Mouse (Mus musculus) hindbrain, embryonic 14.5 days (tissue): ENCODE data around the gene Ubl4a. TPM values are rescaled to one million over a fixed set of nuclear protein-coding genes. Genes with fewer than 3 reads are reported as not detected.
"Not testable (repeated sequence)": the region's sequence is repeated elsewhere in the genome, so short reads cannot be mapped to it uniquely, and the experiment has no call there.

Experiments used
- ATAC-seq: fragments of 200-750 bp; cut with Nextera tagmentation; 2 replicates; pipeline ENCODE4 v1.8.0; 2017; ENCODE audit warnings: moderate number of reproducible peaks, mild to moderate bottlenecking, moderate TSS enrichment, moderate library complexity; ENCODE audit not compliant: low FRiP score
- DNase-seq: peaks from one replicate; pipeline ENCODE4 v3.0.0-alpha.2; 2015; ENCODE audit warnings: low spot score
- H3K27ac ChIP-seq: fragments of 300-500 bp; sonication (generic); 2 replicates; pipeline ENCODE4 v1.5.1; 2014; ENCODE audit warnings: mild to moderate bottlenecking, moderate library complexity
- H3K27me3 ChIP-seq: fragments of 300-500 bp; sonication (generic); 2 replicates; pipeline ENCODE4 v1.6.1; 2014; ENCODE audit warnings: mild to moderate bottlenecking, low read length, mixed read lengths; ENCODE audit not compliant: control insufficient read depth, insufficient read depth
- H3K36me3 ChIP-seq: fragments of 300-500 bp; sonication (generic); replicated peaks from 2 replicates; pipeline ENCODE4 v1.6.1; 2014; ENCODE audit not compliant: control insufficient read depth, insufficient read depth
- H3K4me1 ChIP-seq: fragments of 300-500 bp; sonication (generic); replicated peaks from 2 replicates; pipeline ENCODE4 v1.6.1; 2014; ENCODE audit warnings: antibody characterized with exemption, low read length, mixed read lengths; ENCODE audit not compliant: control insufficient read depth, insufficient read depth
- H3K4me2 ChIP-seq: fragments of 300-500 bp; sonication (generic); replicated peaks from 2 replicates; pipeline ENCODE4 v1.6.1; 2014; ENCODE audit warnings: mild to moderate bottlenecking, moderate library complexity
- H3K4me3 ChIP-seq: fragments of 300-500 bp; sonication (generic); replicated peaks from 2 replicates; pipeline ENCODE4 v1.5.1; 2014; ENCODE audit warnings: mild to moderate bottlenecking, low read length
- H3K9ac ChIP-seq: fragments of 300-500 bp; sonication (generic); 2 replicates; pipeline ENCODE4 v1.6.1; 2014
- H3K9me3 ChIP-seq: fragments of 300-500 bp; sonication (generic); 2 replicates; pipeline ENCODE4 v1.6.1; 2016; ENCODE audit warnings: low read length; ENCODE audit not compliant: control insufficient read depth
- WGBS: fragments of 180-500 bp; shearing (Covaris S2); extraction: QIAGEN DNeasy Blood & Tissue Kit; methylation state at CpG from one replicate; pipeline ENCODE4 v1.1.7; 2014; 5-methylcytosine and 5-hydroxymethylcytosine counted together
- polyA plus RNA-seq: library from polyadenylated mRNA; unstranded; fragments of >200 nt; fragmentation: Nextera tagmentation; extraction: Ambion mirVana; gene quantifications from 2 replicates; pipeline ENCODE4 v1.2.1, GENCODE M21; 2014

Gene Ubl4a
- polyA plus RNA-seq, 1 experiment from 2014 or later: 68.4 TPM

- Histone ChIP-seq H3K27me3 (no peaks in the 10 kb centered on the region), H3K4me1 (peaks cover 10% of the 10 kb centered on the region; the same call in 1 of the 2 replicates), H3K9me3 (no peaks in the 10 kb centered on the region), H3K27ac (peak overlapping the region; percentile 82; the same call in 1 of the 2 replicates), H3K9ac (peak overlapping the region; percentile 84), H3K4me3 (peak overlapping the region; percentile 58), H3K4me2 (peak overlapping the region; percentile 63), H3K36me3 (no peaks in the 10 kb centered on the region; the same call in 1 of the 2 replicates)
- DNase-seq (no peak), ATAC-seq (no peak)
- 66% methylated on average over 10 of the region's 10 CpGs for WGBS
Measured at GRCm38 (mm10) chrX:74367512-74367911, 5.5 kb downstream of the Ubl4a start.

GRCm38 (mm10) chrX:74359171-74359570 lies 13.8 kb downstream of the Ubl4a start:
- DNase-seq (no peak), ATAC-seq (no peak)
- Histone ChIP-seq H3K9me3 (0 out of 2 replicates have a peak, but pooled peaks cover 3% of the 10 kb centered on the region), H3K27me3 (no peaks in the 10 kb centered on the region), H3K27ac (no peak overlapping the region), H3K4me1 (no peaks in the 10 kb centered on the region), H3K36me3 (no peaks in the 10 kb centered on the region), H3K4me3 (no peak overlapping the region), H3K4me2 (no peak overlapping the region), H3K9ac (no peak overlapping the region)
- 55% methylated on average over 11 of the region's 11 CpGs for WGBS

- not testable (repeated sequence) for DNase-seq, H3K4me2 ChIP-seq, H3K9me3 ChIP-seq, H3K4me3 ChIP-seq, H3K27me3 ChIP-seq, H3K4me1 ChIP-seq, H3K36me3 ChIP-seq, H3K9ac ChIP-seq, ATAC-seq, H3K27ac ChIP-seq
- 84% methylated on average over 2 of the region's 3 CpGs for WGBS
Measured at GRCm38 (mm10) chrX:74357069-74357468, 15.9 kb downstream of the Ubl4a start.

DNA sequence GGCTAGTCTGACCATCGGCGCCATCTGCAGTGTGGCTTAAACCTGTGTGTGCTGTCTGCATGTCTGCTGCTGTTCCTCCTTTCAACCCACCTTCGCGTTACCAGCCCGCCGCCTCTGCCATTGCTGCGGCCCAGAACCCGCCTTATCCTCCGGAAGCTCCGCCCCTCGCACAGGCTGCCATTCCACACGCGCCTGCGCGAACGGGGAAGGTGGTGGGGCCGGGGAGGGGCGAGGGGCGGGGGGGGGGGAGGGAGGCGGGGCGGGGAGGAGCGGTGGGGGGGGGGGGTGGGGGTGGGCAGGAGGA lies 19.6 kb downstream of the Ubl4a start, which contains the start of gene Lage3:
TSS of gene Lage3 (minus strand) at position 152 of the 304 bp plus-strand sequence.
- Histone ChIP-seq H3K27ac (peak within 1 kb of the TSS; percentile 81), H3K27me3 (no peaks in the 10 kb centered on the region), H3K36me3 (no peaks in the 10 kb centered on the region), H3K4me3 (peak within 1 kb of the TSS; percentile 39), H3K9me3 (no peaks in the 10 kb centered on the region), H3K4me2 (peak within 1 kb of the TSS; percentile 64), H3K4me1 (peaks cover 4% of the 10 kb centered on the region; the same call in 1 of the 2 replicates), H3K9ac (peak within 1 kb of the TSS; percentile 63)
- ATAC-seq (peak; percentile 87), DNase-seq (peak; percentile 71)
- WGBS: 16% methylated on average over 10 of the region's 22 CpGs

DNA sequence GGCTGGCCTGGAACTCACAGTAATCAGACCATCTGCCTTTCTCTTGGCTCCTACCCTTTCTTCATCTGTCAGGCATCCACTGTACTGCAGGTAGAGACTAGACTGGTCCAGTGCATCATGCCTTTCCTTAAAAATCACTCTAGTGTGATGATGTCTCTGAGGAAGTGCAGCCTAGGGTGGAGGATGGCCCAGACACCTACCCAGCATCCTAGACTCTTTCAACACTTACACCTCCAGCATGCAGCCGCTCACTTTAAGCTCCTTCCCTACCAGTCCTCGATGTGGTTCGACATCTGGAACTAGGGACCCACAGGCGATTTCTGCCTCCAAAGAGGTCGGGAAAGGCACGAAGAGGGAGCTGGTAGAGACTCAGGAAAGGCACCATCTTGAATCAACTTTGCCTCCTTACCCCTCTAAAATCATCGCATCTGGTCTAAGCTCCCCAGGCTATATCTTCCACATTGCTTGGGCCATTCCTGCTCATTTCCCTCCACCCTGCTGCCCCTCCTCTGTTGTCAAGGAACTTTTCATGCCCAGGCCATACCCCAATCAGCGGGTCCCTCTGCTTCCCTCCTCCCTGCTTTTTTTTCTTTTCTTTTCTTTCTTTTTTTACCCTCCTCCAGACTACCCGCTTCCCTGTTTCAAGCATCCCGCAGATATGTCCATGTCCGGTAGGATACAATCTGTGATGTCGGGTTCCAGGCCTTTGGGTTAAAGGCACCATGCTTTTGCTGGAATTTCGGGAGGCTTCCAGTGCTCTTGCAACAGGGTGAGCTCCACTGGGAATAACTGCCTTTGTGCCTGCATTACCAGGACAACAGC lies 20.2 kb downstream of the Ubl4a start:
- DNase-seq (no peak), ATAC-seq (peak; percentile 43; the same call in 1 of the 2 replicates)
- Histone ChIP-seq H3K27me3 (no peaks in the 10 kb centered on the region), H3K4me3 (peak overlapping the region; percentile 39), H3K36me3 (no peaks in the 10 kb centered on the region), H3K4me1 (peaks cover 4% of the 10 kb centered on the region; the same call in 1 of the 2 replicates), H3K27ac (peak overlapping the region; percentile 81), H3K4me2 (peak overlapping the region; percentile 64), H3K9ac (peak overlapping the region; percentile 63), H3K9me3 (no peaks in the 10 kb centered on the region)
- 27% methylated on average over 13 of the region's 13 CpGs for WGBS

DNA sequence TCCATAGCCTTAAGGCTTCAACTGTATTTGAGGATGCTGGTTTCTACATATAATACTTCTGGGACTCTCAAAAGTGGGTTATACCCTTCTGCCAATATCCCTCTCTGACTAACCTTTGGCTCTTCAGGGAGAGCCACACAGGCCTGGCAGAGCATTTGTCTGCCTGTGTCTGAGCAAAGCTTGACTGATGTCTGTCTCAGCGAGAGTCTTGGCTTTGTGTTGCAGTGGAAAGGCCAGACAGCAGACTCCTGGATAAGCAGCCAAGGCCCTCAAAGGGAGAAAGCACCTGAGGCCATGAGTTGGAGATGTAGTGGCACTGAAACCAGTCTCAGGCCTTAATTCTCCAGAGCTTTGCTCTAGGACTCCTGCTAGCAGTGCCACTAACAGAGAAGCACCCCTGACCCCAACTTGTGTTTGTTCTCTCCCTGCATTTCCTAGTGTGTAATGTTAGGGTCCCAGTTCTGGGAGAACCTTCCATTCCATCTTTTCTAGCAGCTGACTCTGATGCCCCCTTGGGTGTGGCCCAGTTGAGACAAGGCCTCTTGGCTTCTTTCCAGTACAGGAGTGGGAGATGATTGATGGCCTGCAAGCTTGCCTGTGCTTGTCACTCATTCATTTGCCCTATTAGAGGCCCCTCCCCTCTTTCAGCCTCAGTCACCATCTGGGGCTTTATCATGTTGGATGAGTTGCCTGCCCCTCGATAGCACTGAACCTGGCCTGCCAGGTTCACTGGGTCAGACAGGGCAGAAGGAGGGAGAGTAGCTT lies 42.7 kb downstream of the Ubl4a start:
- DNase-seq: no peak
- no peak for ATAC-seq
- Histone ChIP-seq H3K27me3 (no peaks in the 10 kb centered on the region), H3K9ac (peak overlapping the region; percentile 77), H3K27ac (peak overlapping the region; percentile 86), H3K4me2 (peak overlapping the region; percentile 76), H3K36me3 (peaks cover 34% of the 10 kb centered on the region), H3K9me3 (no peaks in the 10 kb centered on the region), H3K4me1 (peaks cover 28% of the 10 kb centered on the region), H3K4me3 (peak overlapping the region; percentile 54)
- WGBS: 37% methylated on average over 2 of the region's 2 CpGs

DNA sequence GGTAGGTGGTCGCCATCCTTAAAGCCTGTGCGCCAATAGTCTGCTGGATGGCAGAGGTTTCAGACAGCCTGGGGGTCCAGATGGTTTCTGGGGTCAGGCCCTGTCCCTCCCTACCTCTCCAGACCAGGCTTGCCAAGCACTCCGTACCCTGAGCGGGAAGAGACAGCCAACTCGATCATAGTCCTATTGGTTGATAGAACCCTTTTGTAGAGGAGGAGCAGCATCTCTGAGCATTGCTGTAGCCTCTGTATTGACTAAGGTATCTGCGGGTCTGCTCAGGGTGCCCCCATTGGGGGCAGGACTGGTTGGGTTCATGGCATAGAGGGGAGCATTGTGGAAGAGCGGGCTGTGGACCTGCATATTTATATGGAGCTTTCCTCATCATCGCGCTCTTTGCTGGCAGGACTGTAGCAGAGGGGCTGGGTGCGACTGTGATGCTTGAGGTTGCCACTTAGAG lies 43.8 kb downstream of the Ubl4a start:
- H3K4me2 ChIP-seq: peak overlapping the region; percentile 76
- no peak for DNase-seq
- H3K4me3 ChIP-seq: peak overlapping the region; percentile 54
- WGBS: 27% methylated on average over 10 of the region's 10 CpGs
- peaks cover 25% of the 10 kb centered on the region for H3K36me3 ChIP-seq
- peaks cover 28% of the 10 kb centered on the region for H3K4me1 ChIP-seq
- H3K27ac ChIP-seq: peak overlapping the region; percentile 86
- H3K27me3 ChIP-seq: no peaks in the 10 kb centered on the region
- H3K9me3 ChIP-seq: no peaks in the 10 kb centered on the region
- H3K9ac ChIP-seq: peak overlapping the region; percentile 77
- peak; percentile 35 for ATAC-seq

- DNase-seq: peak; percentile 59
- Histone ChIP-seq H3K36me3 (peaks cover 20% of the 10 kb centered on the region), H3K4me2 (peak within 1 kb of the TSS; percentile 76), H3K9me3 (no peaks in the 10 kb centered on the region), H3K4me3 (peak within 1 kb of the TSS; percentile 54), H3K27me3 (no peaks in the 10 kb centered on the region), H3K27ac (peak within 1 kb of the TSS; percentile 86), H3K9ac (peak within 1 kb of the TSS; percentile 77), H3K4me1 (peaks cover 28% of the 10 kb centered on the region)
- peak; percentile 93 for ATAC-seq
- 14% methylated on average over 22 of the region's 30 CpGs for WGBS
Measured at GRCm38 (mm10) chrX:74328725-74329161, 44.3 kb downstream of the Ubl4a start, which contains the start of gene Plxna3. Gene Plxna3, plus strand, starts transcription at chrX:74329066.
